Mouse (Mus musculus) yolk sac, embryonic 10.5 days (tissue): ENCODE results near the gene Svs6.
A peak's percentile ranks its signal among the peaks of the same experiment; 100 is the strongest.
"Not testable (repeated sequence)": the region's sequence is repeated elsewhere in the genome, so short reads cannot be mapped to it uniquely, and the experiment has no call there.

Experiments used
- DNase-seq: peaks from one replicate; pipeline ENCODE4 v3.0.0-alpha.2; 2017; ENCODE audit warnings: low spot score

Svs6 gene

DNA sequence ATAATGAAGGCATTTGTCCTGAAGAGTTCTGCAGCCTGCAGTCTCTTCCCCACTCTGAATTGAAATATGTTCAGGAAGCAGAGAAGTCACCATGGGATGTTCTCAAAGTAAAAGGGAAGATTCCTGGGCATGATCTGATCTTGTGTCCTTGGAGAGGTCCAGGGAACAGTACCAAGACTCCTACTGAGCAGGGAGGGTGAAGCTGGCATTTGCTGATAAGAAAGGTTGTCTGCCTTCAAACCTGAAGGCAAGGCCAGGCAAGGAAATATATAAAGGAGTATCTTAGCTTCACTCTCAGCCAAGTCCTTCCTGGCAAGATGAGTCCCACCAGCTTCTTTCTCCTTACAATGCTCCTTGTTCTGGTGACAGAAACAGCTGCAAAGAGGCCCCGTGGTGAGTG lies at the start of gene Svs6:
Gene Svs6 (plus strand): TSS at position 301 of the 400 bp plus-strand sequence.
- not testable (repeated sequence) for DNase-seq

- DNase-seq: no peak
Measured at GRCm38 (mm10) chr2:164278359-164278758, 38.2 kb upstream of the Svs6 start, which contains the start of gene Svs4. Gene Svs4 (minus strand): TSS chr2:164278459.

DNA sequence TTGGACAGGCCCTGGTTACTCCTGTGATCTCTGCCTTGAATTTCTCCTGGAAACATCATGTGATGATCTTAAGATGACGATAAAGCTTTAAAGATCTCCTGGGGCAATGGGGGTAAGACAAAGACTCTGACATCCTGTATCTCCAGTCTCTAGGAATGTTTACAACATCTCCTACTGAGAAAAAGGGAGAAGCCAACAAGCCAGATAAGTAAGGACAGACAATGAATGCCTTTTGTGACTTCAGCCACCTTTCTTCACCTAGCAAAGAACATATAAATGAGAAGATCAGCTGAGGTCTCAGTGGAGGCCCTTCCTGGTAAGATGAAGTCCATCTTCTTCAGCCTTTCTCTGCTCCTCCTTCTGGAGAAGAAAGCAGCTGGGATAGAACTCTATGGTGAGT lies 27.6 kb upstream of the Svs6 start, which contains the start of gene Svs3a:
Gene Svs3a (plus strand): TSS at position 301 of the 400 bp plus-strand sequence.
- not testable (repeated sequence) for DNase-seq

GRCm38 (mm10) chr2:164312599-164312998 lies 4.0 kb upstream of the Svs6 start:
- DNase-seq: no peak

- not testable (repeated sequence) for DNase-seq
Measured at GRCm38 (mm10) chr2:164315460-164315859, 1.1 kb upstream of the Svs6 start.

DNA sequence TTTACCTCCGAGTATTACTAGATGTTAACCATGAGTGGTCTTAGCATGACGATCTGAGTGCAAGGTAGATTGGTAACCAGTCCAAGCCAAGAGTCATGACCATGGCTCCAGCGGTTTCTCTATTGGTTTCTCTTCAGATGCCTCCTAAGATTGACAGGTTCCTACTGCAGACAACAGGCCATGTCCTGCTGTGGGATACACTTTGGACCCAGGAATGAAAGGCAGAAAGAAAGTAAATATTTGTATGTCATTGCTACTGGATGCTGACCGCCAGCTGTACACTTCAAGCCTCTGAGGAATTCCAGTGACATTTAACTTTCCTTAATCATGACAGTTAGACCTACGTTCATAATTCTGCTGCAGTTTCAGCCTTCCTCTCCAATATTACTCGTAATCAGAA lies 4.4 kb downstream of the Svs6 start:
- DNase-seq: peak; percentile 3

DNA sequence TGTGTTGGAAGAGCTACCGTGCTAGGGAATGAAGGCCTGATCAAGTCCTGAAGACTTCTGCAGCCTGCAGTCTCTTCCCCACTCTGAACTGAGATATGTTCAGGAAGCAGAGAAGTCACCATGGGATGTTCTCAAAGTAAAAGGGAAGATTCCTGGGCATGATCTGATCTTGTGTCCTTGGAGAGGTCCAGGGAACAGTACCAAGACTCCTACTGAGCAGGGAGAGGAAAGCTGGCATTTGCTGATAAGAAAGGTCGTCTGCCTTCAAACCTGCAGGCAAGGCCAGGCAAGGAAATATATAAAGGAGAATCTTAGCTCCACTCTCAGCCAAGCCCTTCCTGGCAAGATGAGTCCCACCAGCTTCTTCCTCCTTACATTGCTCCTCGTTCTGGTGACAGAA lies 15.9 kb downstream of the Svs6 start, which contains the start of gene Svs5:
Gene Svs5 (plus strand): TSS at position 301 of the 400 bp plus-strand sequence.
- not testable (repeated sequence) for DNase-seq

GRCm38 (mm10) chr2:164343732-164344131 lies 27.2 kb downstream of the Svs6 start:
- DNase-seq: not testable (repeated sequence)

DNA sequence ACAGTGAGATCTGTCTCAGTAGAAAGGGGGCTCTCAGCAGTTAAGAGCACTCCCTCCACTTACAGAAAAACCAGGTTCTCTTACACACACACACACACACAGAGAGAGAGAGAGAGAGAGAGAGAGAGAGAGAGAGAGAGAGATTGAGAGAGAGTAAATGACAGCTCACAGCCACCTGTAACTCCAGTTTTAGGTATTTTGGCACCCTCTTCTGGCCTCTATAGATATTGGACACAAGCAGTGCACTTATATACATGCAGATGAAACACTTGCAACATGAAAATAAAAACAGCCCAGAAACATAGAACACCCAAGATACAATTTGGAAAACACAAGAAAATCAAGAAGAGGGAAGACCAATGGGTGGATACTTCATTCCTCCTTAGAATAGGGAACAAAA lies 31.1 kb downstream of the Svs6 start:
- not testable (repeated sequence) for DNase-seq

- no peak for DNase-seq
Measured at GRCm38 (mm10) chr2:164348980-164349379, 32.4 kb downstream of the Svs6 start.

- no peak for DNase-seq
Measured at GRCm38 (mm10) chr2:164352697-164353096, 36.1 kb downstream of the Svs6 start.

- no peak for DNase-seq
Measured at GRCm38 (mm10) chr2:164353356-164353755, 36.8 kb downstream of the Svs6 start.

DNA sequence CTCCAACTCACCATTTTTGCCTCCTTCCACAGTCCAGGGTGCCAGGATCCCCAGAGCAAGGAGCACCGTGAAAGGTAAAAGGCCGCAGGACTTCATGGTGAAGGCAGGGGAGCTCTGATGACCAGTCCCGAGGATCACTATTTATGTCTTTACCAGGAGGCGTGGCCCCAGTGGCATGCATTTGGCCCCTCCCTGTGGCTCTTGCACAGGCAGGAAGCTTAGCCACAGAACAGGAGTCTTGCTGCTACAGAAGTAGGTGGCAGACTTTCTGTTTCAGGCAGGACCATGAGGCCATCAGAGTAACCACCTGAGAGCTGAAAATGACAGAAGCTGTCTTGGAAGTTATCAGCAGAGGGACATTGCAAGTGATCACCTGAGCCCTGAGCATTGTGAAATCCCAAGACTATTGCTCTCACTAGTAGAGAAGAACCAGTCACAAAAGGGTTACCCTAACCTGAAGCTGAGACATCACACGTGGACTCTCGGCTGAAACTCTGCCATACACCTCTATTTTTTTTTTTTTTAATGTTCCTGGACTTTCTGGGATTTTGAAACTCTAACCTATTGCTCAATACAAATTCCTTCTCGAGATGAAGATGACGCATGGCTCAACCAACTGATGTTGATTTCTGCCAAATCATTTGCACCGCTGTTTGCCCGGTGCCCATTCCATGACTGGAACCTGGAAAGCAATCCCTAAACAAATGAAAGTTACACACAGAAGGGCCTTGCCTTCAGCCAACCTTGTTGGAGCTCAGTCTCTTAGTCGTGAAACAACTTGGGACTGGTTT lies 39.8 kb downstream of the Svs6 start:
- no peak for DNase-seq

DNA sequence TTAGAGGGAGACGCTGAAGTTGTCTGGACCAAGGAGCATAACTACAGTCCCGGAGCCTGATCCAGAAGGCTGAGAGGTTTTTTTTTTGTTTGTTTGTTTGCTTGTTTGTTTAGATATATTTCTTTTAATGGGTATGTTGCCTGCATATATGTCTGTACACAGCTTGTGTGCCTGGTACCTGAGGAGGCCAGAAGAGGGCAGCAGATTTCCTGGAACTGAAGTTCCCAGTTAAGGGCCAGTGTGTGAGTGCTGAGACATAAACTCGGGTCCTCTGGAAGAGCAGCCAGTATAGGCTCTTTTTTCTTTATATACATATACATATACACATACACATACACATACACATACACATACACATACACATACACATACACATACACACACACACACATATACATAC lies 41.8 kb downstream of the Svs6 start:
- no peak for DNase-seq

- DNase-seq: no peak
Measured at GRCm38 (mm10) chr2:164359031-164359430, 42.5 kb downstream of the Svs6 start.

- no peak for DNase-seq
Measured at GRCm38 (mm10) chr2:164359668-164360067, 43.1 kb downstream of the Svs6 start.

DNA sequence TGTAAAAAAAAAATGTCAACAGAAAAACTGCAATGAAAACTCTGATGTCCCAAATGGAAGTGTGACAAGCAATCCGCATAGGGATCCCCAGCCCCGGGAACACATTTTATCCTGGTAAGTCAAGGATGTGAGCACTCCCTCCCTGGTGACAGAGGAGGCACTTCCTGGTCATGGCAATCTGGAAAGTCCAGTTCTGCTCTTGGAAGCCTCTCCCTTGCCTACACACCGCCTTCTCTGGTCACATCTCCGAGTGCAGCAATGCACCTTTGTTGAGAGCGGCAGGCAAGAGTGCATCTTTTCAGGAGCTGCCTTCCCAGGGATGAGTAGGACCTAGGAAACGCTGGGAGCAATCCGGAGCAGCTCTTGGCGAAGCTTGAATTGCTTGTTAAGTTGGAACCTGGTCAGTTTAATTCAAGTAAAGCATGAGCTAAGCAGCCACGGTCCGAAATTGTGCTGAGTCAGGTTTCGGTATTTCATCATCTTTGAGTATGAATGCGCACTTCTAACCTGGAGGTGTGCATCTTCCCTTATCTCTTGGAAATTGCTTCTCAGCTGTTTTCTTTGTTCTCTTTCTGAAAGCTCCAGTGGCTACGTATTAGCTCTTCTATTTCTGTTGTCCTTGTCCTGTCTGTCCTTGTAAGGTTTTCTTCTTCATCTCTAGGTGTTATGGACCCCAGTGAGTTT lies 44.6 kb downstream of the Svs6 start:
- DNase-seq: no peak

GRCm38 (mm10) chr2:164366947-164367346 lies 50.4 kb downstream of the Svs6 start:
- no peak for DNase-seq
